36 mouse cellular contexts compared by ENCODE assay signal in the genomic region with DNA sequence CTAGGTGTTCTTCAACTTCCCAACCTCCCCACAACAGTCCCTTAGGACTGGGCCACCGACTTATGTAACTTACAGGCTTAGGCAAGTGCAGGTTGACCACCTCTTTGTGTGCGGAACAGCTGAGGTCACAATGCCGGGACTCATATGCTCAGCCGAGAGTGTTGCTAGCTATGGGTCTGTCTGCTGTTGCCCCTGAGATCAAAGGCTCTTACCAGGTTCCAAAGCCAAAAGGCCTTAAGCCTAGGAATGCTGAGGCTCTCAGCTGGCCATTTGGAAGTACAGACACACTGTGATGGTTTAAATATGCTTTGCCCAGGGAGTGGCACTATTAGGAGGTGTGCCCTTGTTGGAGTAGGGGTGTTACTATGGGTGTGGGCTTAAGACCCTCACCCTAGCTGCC. TPM values are rescaled to one million over a fixed set of nuclear protein-coding genes. Genes with fewer than 3 reads are reported as not detected.
"Had no signal": no experiment of that assay in that cellular context is flagged by ENCODE, and none has a peak within 500 bp of the region (broad histone marks: within the 10 kb centered on the region; RNA-seq: fewer than 3 reads in every experiment).

A gene (minus strand): TSS at position 101 of the 400 bp plus-strand sequence.

- DNase-seq: cerebellum, adult 8-10 months; cerebellum, adult 9-10 months; cerebellum, adult 9-11 months; cerebellum, postnatal 10 days; cerebellum, postnatal 14 days; cerebellum, postnatal 25 days; cerebellum, postnatal 36 days; embryo, embryonic 11 days; forebrain, postnatal 0 days; gastrocnemius, adult 2 months; gastrocnemius, postnatal 10 days; gastrocnemius, postnatal 14 days; gastrocnemius, postnatal 25 days; gastrocnemius, postnatal 36 days; heart, adult 11 months; heart, adult 18-20 months; heart, adult 2 months had no signal

- H3K9me3 ChIP-seq: embryonic facial prominence, embryonic 10.5 days; embryonic facial prominence, embryonic 12.5 days; embryonic facial prominence, embryonic 13.5 days; embryonic facial prominence, embryonic 15.5 days; forebrain, embryonic 10.5 days; forebrain, embryonic 12.5 days; forebrain, embryonic 13.5 days; forebrain, embryonic 15.5 days had no signal

- H3K27me3 ChIP-seq: embryonic facial prominence, embryonic 12.5 days; embryonic facial prominence, embryonic 13.5 days; embryonic facial prominence, embryonic 15.5 days; forebrain, embryonic 12.5 days; forebrain, embryonic 13.5 days; forebrain, embryonic 15.5 days had no signal

- H3K4me2 ChIP-seq: embryonic facial prominence, embryonic 12.5 days; embryonic facial prominence, embryonic 13.5 days; embryonic facial prominence, embryonic 15.5 days; forebrain, embryonic 12.5 days; forebrain, embryonic 13.5 days; forebrain, embryonic 15.5 days had no signal

- H3K4me1 ChIP-seq: embryonic facial prominence, embryonic 10.5 days; embryonic facial prominence, embryonic 12.5 days; embryonic facial prominence, embryonic 15.5 days; forebrain, embryonic 13.5 days; forebrain, embryonic 15.5 days had no signal

- H3K36me3 ChIP-seq: embryonic facial prominence, embryonic 10.5 days; embryonic facial prominence, embryonic 12.5 days; embryonic facial prominence, embryonic 13.5 days; embryonic facial prominence, embryonic 15.5 days; forebrain, embryonic 10.5 days; forebrain, embryonic 12.5 days; forebrain, embryonic 15.5 days had no signal

- H3K27ac ChIP-seq: embryonic facial prominence, embryonic 10.5 days; embryonic facial prominence, embryonic 12.5 days; embryonic facial prominence, embryonic 13.5 days; embryonic facial prominence, embryonic 15.5 days; forebrain, embryonic 10.5 days; forebrain, embryonic 12.5 days; forebrain, embryonic 13.5 days; forebrain, embryonic 15.5 days; gastrocnemius, adult 2 months; heart, adult 2 months had no signal

- H3K4me3 ChIP-seq: embryonic facial prominence, embryonic 10.5 days; embryonic facial prominence, embryonic 12.5 days; embryonic facial prominence, embryonic 13.5 days; embryonic facial prominence, embryonic 15.5 days; erythroblast, embryonic 14.5 days; forebrain, embryonic 10.5 days; forebrain, embryonic 12.5 days; forebrain, embryonic 13.5 days; forebrain, embryonic 15.5 days; gastrocnemius, adult 2 months; heart, adult 2 months had no signal

- ATAC-seq: forebrain, embryonic 13.5 days; forebrain, embryonic 14.5 days; forebrain, embryonic 15.5 days; forebrain, embryonic 16.5 days; forebrain, postnatal 0 days had no signal

- H3K9ac ChIP-seq: embryonic facial prominence, embryonic 12.5 days; embryonic facial prominence, embryonic 13.5 days; embryonic facial prominence, embryonic 15.5 days; forebrain, embryonic 12.5 days; forebrain, embryonic 13.5 days; forebrain, embryonic 15.5 days; forebrain, postnatal 0 days had no signal

RNA-seq across cellular contexts. Expression of the gene that starts here (rescaled TPM):
- total RNA-seq: common myeloid progenitor, adult 5-6 weeks; forebrain, postnatal 0 days; gastrocnemius, adult 18-20 months; gastrocnemius, adult 2 months; gastrocnemius, adult 8-10 months; gastrocnemius, postnatal 10 days; gastrocnemius, postnatal 14 days; gastrocnemius, postnatal 25 days; gastrocnemius, postnatal 36 days; granulocyte monocyte progenitor cell, adult 5-6 weeks; heart, adult 18-20 months; heart, adult 2 months had no signal
- polyA plus RNA-seq: cortical plate, adult 2 months; embryonic facial prominence, embryonic 10.5 days; embryonic facial prominence, embryonic 11.5 days; embryonic facial prominence, embryonic 12.5 days; embryonic facial prominence, embryonic 13.5 days; embryonic facial prominence, embryonic 14.5 days; embryonic facial prominence, embryonic 15.5 days; erythroblast, embryonic 14.5 days; forebrain, embryonic 10.5 days; forebrain, embryonic 11.5 days; forebrain, embryonic 12.5 days; forebrain, embryonic 13.5 days; forebrain, embryonic 14.5 days; forebrain, embryonic 15.5 days; forebrain, embryonic 16.5 days; forebrain, postnatal 0 days; heart, adult 2 months had no signal
